8 mouse cellular contexts compared by ENCODE assay signal in genomic region chr16:22302606-22303005, GRCm38 (mm10). TPM values are rescaled to one million over a fixed set of nuclear protein-coding genes. Genes with fewer than 3 reads are reported as not detected.
DNase-seq lines count a peak whose midpoint lies in the region; ATAC-seq and TF ChIP-seq lines count a peak whose summit lies in the region.

No protein-coding gene starts in this region.

- H3K9ac ChIP-seq in embryonic facial prominence, embryonic 11.5 days (replicated peaks; ENCODE audit: low read length): no peak overlapping the region
- H3K9ac ChIP-seq in heart, adult 2 months (ENCODE audit: low read depth, low read length): no peak overlapping the region

- H3K27ac ChIP-seq in embryonic facial prominence, embryonic 11.5 days (replicated peaks; ENCODE audit: low read depth, low read length): no peak overlapping the region
- H3K27ac ChIP-seq in heart, adult 2 months: no peak overlapping the region

- H3K4me1 ChIP-seq in embryonic facial prominence, embryonic 11.5 days (ENCODE audit: control insufficient read depth, insufficient read depth, low read length): no peaks in the 10 kb centered on the region
- no peaks in the 10 kb centered on the region for H3K4me1 ChIP-seq in heart, adult 2 months (ENCODE audit: control insufficient read depth, insufficient read depth, low read length)
- no peaks in the 10 kb centered on the region for H3K4me1 ChIP-seq in lung, adult 2 months (ENCODE audit: control insufficient read depth, insufficient read depth, low read length)

- H3K79me2 ChIP-seq in heart, adult 2 months (replicated peaks; ENCODE audit: control insufficient read depth, insufficient read depth, low read length): no peaks in the 10 kb centered on the region

- ATAC-seq in embryonic facial prominence, embryonic 11.5 days (replicated peaks; ENCODE audit: insufficient number of reproducible peaks, low FRiP score, low TSS enrichment, low read depth): no peak

- intact Hi-C loops in heart, adult 2 months (cut with DNase I): loop anchor here (1.0 to 2.0 kb wide), 3 partner anchors 246 to 505 kb away; no protein-coding TSS in a partner anchor

- peak; percentile 86 for DNase-seq in ES-CJ7 (ENCODE audit: low read depth, low spot score)
- peak; percentile 82 to 87 for DNase-seq in adrenal gland, postnatal 36 days
- DNase-seq in embryonic facial prominence, embryonic 11.5 days (ENCODE audit: low spot score): peak; percentile 82
- peak; percentile 64 to 79 for DNase-seq in heart, adult 2 months
- peak; percentile 83 to 93 for DNase-seq in kidney, postnatal 36 days
- DNase-seq in lung, adult 2 months: peak; percentile 63
- DNase-seq in right cerebral cortex, adult 18-20 months: peak; percentile 72
- peak; percentile 58 to 66 for DNase-seq in urinary bladder, adult 18-20 months (ENCODE audit: low spot score in 2 of 2)

- no peak overlapping the region for H3K4me3 ChIP-seq in embryonic facial prominence, embryonic 11.5 days (ENCODE audit: low read depth, low read length)
- no peak overlapping the region for H3K4me3 ChIP-seq in heart, adult 2 months
- H3K4me3 ChIP-seq in lung, adult 2 months (replicated peaks; ENCODE audit: extremely low read depth, low read depth, low read length): no peak overlapping the region

- H3K27me3 ChIP-seq in embryonic facial prominence, embryonic 11.5 days (ENCODE audit: control insufficient read depth, insufficient read depth, low read length): no peaks in the 10 kb centered on the region
- no peaks in the 10 kb centered on the region; the same call in 1 of the 2 replicates for H3K27me3 ChIP-seq in heart, adult 2 months (ENCODE audit: control insufficient read depth, insufficient read depth, low read length)

- TF ChIP-seq CTCF in heart, adult 2 months (IDR thresholded peaks at IDR 0.05): peak; percentile 87
- TF ChIP-seq CTCF in lung, adult 2 months (IDR thresholded peaks at IDR 0.05; ENCODE audit: insufficient read depth, low read length): peak; percentile 93

- H3K9me3 ChIP-seq in embryonic facial prominence, embryonic 11.5 days (replicated peaks; ENCODE audit: control insufficient read depth, low read length): no peaks in the 10 kb centered on the region

- no peaks in the 10 kb centered on the region for H3K36me3 ChIP-seq in embryonic facial prominence, embryonic 11.5 days (replicated peaks; ENCODE audit: control insufficient read depth, insufficient read depth, low read depth, low read length)
- H3K36me3 ChIP-seq in heart, adult 2 months (ENCODE audit: control insufficient read depth, insufficient read depth, low read length): no peaks in the 10 kb centered on the region

- 0 out of 2 replicates have a peak, but pooled peaks have one; percentile 52 for TF ChIP-seq EP300 in heart, adult 2 months (IDR thresholded peaks at IDR 0.05; ENCODE audit: insufficient read depth, low read depth, low read length)

- WGBS in embryonic facial prominence, embryonic 11.5 days: 32% methylated on average over 5 of the region's 5 CpGs
- 22% methylated on average over 5 of the region's 5 CpGs for WGBS in heart, adult 2 months
- 18% methylated on average over 5 of the region's 5 CpGs for WGBS in lung, adult 2 months

- TF ChIP-seq POLR2A in heart, adult 2 months (IDR thresholded peaks at IDR 0.05; ENCODE audit: insufficient read depth, low read depth, low read length): no peak
- no peak for TF ChIP-seq POLR2A in lung, adult 2 months (IDR thresholded peaks at IDR 0.05; ENCODE audit: borderline replicate concordance, extremely low read depth, low read depth, low read length)

- H3K4me2 ChIP-seq in embryonic facial prominence, embryonic 11.5 days (ENCODE audit: low read depth, low read length): no peak overlapping the region

RNA-seq across cellular contexts. Expression of gene Tra2b, which starts 36.8 kb away (rescaled TPM):
- total RNA-seq in adrenal gland, postnatal 36 days (2021): 100 to 1,000 TPM in 1 of 2 experiments, 10 to 100 TPM in 1; 95.5 to 115 TPM
- 516 and 558 TPM in 2 replicates for polyA plus RNA-seq in embryonic facial prominence, embryonic 11.5 days (2014; fragmentation: Nextera tagmentation; extraction: Ambion mirVana)
- total RNA-seq in heart, adult 2 months (2021): 10 to 100 TPM; 33.6 to 43.3 TPM
- polyA plus RNA-seq in heart, adult 2 months (2012; rRNA removed): 15.6 and 28.6 TPM in 2 replicates
- 17.7 and 29.0 TPM in 2 replicates for polyA plus RNA-seq in lung, adult 2 months (2012; rRNA removed)

Comparison
In these comparisons a context has a peak if more than half of its experiments do, and no peak if none do; other contexts are left out.
1. RNA of gene Tra2b, which starts 36.8 kb away (polyA plus RNA-seq): 516 to 558 TPM in embryonic facial prominence, embryonic 11.5 days; 17.7 to 29.0 TPM in lung, adult 2 months and 15.6 to 28.6 TPM in heart, adult 2 months; every median in the first group is over 10 times any median in the second.
2. Peak in every context shown above with its lines, with median percentiles within 50 percentile points of each other: DNase-seq.